Mouse (Mus musculus) heart, postnatal 0 days (tissue): ENCODE data around the gene Csnk1e. TPM values are rescaled to one million over a fixed set of nuclear protein-coding genes. Genes with fewer than 3 reads are reported as not detected.

Experiments used
- ATAC-seq: fragments of 200-750 bp; cut with Nextera tagmentation; 2 replicates; pipeline ENCODE4 v1.8.0; 2017; ENCODE audit warnings: low read depth, moderate number of reproducible peaks, moderate library complexity; ENCODE audit not compliant: insufficient read depth
- DNase-seq: peaks from one replicate; pipeline ENCODE4 v3.0.0-alpha.2; 2016; ENCODE audit warnings: low spot score
- H3K27ac ChIP-seq: fragments of 300-500 bp; sonication (generic); 2 replicates; pipeline ENCODE4 v1.5.1; 2014; ENCODE audit warnings: low read depth, mild to moderate bottlenecking
- H3K27me3 ChIP-seq: fragments of 300-500 bp; sonication (generic); 2 replicates; pipeline ENCODE4 v1.6.1; 2014; ENCODE audit warnings: low read length, mixed read lengths; ENCODE audit not compliant: control insufficient read depth, insufficient read depth
- H3K36me3 ChIP-seq: fragments of 300-500 bp; sonication (generic); replicated peaks from 2 replicates; pipeline ENCODE4 v1.6.1; 2014; ENCODE audit warnings: low read length, mixed read lengths; ENCODE audit not compliant: control insufficient read depth, insufficient read depth
- H3K4me1 ChIP-seq: fragments of 300-500 bp; sonication (generic); 2 replicates; pipeline ENCODE4 v1.6.1; 2014; ENCODE audit warnings: antibody characterized with exemption; ENCODE audit not compliant: control insufficient read depth, insufficient read depth
- H3K4me2 ChIP-seq: fragments of 300-500 bp; sonication (generic); 2 replicates; pipeline ENCODE4 v1.6.1; 2014; ENCODE audit warnings: low read depth, mild to moderate bottlenecking, low read length, moderate library complexity
- H3K4me3 ChIP-seq: fragments of 300-500 bp; sonication (generic); 2 replicates; pipeline ENCODE4 v1.5.1; 2014; ENCODE audit warnings: low read depth, low read length
- H3K9ac ChIP-seq: fragments of 300-500 bp; sonication (generic); replicated peaks from 2 replicates; pipeline ENCODE4 v1.6.1; 2014; ENCODE audit warnings: low read depth, low read length, mixed read lengths
- H3K9me3 ChIP-seq: fragments of 300-500 bp; sonication (generic); replicated peaks from 2 replicates; pipeline ENCODE4 v1.6.1; 2016; ENCODE audit warnings: low read length; ENCODE audit not compliant: control insufficient read depth
- CTCF ChIP-seq: IDR thresholded peaks from 2 replicates; pipeline ENCODE4 v1.5.1; 2016; ENCODE audit warnings: antibody characterized with exemption, control low read depth, low read depth
- EP300 ChIP-seq: IDR thresholded peaks from 2 replicates; pipeline ENCODE4 v1.6.1; 2016; ENCODE audit warnings: antibody characterized with exemption, low read depth
- WGBS: fragments of 180-500 bp; shearing (Covaris S2); extraction: QIAGEN DNeasy Blood & Tissue Kit; methylation state at CpG from one replicate; pipeline ENCODE4 v1.1.7; 2014; 5-methylcytosine and 5-hydroxymethylcytosine counted together
- polyA plus RNA-seq: library from polyadenylated mRNA; unstranded; fragments of >200 nt; fragmentation: Nextera tagmentation; extraction: Ambion mirVana; gene quantifications from 2 replicates; pipeline ENCODE4 v1.2.1, GENCODE M21; 2015
- total RNA-seq: library from RNA; depleted of rRNA; stranded (reverse); fragments of >200 nt; gene quantifications from 2 replicates; pipeline ENCODE4 v1.2.3, GENCODE M21; 2014; ENCODE audit warnings: low replicate concordance

Csnk1e gene
- total and polyA plus RNA-seq, 2 experiments from 2014 or later, result 61.5 to 167 TPM

- Histone ChIP-seq H3K4me2 (no peak overlapping the region; the same call in 1 of the 2 replicates), H3K27ac (peak overlapping the region; percentile 65), H3K27me3 (no peaks in the 10 kb centered on the region), H3K4me3 (no peak overlapping the region), H3K36me3 (peaks cover 26% of the 10 kb centered on the region), H3K4me1 (peaks cover 82% of the 10 kb centered on the region), H3K9me3 (no peaks in the 10 kb centered on the region), H3K9ac (no peak overlapping the region; the same call in 1 of the 2 replicates)
- DNase-seq, result no peak
- ATAC-seq, result no peak
- TF ChIP-seq CTCF (no peak), EP300 (0 out of 2 replicates have a peak, but pooled peaks have one; percentile 36)
- 32% methylated on average over 7 of the region's 7 CpGs for WGBS
These were observed 18.9 kb downstream of the Csnk1e start for GRCm38 (mm10) chr15:79436481-79436921.

GRCm38 (mm10) chr15:79435191-79435671 lies 20.1 kb downstream of the Csnk1e start:
- peak overlapping the region; percentile 65 for H3K27ac ChIP-seq
- WGBS, result 27% methylated on average over 7 of the region's 7 CpGs
- H3K9ac ChIP-seq, result no peak overlapping the region
- TF ChIP-seq EP300, result no peak
- no peak for TF ChIP-seq CTCF
- peaks cover 72% of the 10 kb centered on the region for H3K4me1 ChIP-seq
- H3K4me2 ChIP-seq, result 0 out of 2 replicates have a peak overlapping the region, but pooled peaks have one; percentile 8
- no peaks in the 10 kb centered on the region for H3K27me3 ChIP-seq
- no peak for ATAC-seq
- H3K9me3 ChIP-seq, result no peaks in the 10 kb centered on the region
- DNase-seq, result no peak
- no peak overlapping the region for H3K4me3 ChIP-seq
- peaks cover 38% of the 10 kb centered on the region for H3K36me3 ChIP-seq

- peaks cover 48% of the 10 kb centered on the region for H3K4me1 ChIP-seq
- H3K9ac ChIP-seq, result peak overlapping the region; percentile 54
- H3K9me3 ChIP-seq, result no peaks in the 10 kb centered on the region
- peak overlapping the region; percentile 36 for H3K4me2 ChIP-seq
- H3K27ac ChIP-seq, result peak overlapping the region; percentile 88
- TF ChIP-seq CTCF (no peak), EP300 (no peak)
- ATAC-seq (peak; percentile 57), DNase-seq (peak; percentile 77)
- H3K27me3 ChIP-seq, result no peaks in the 10 kb centered on the region
- peak overlapping the region; percentile 21 for H3K4me3 ChIP-seq
- peaks cover 54% of the 10 kb centered on the region for H3K36me3 ChIP-seq
- 2% methylated on average over 21 of the region's 21 CpGs for WGBS
These were observed 22.5 kb downstream of the Csnk1e start for GRCm38 (mm10) chr15:79432892-79433291.

- no peak overlapping the region; the same call in none of the 2 replicates for H3K9ac ChIP-seq
- peak overlapping the region; percentile 88 for H3K27ac ChIP-seq
- peaks cover 43% of the 10 kb centered on the region for H3K4me1 ChIP-seq
- no peak for TF ChIP-seq EP300
- TF ChIP-seq CTCF, result no peak
- H3K4me3 ChIP-seq, result no peak overlapping the region
- H3K36me3 ChIP-seq, result peaks cover 54% of the 10 kb centered on the region
- WGBS, result 61% methylated on average over 11 of the region's 11 CpGs
- no peaks in the 10 kb centered on the region for H3K27me3 ChIP-seq
- no peaks in the 10 kb centered on the region for H3K9me3 ChIP-seq
- no peak for ATAC-seq
- H3K4me2 ChIP-seq, result peak overlapping the region; percentile 36
- no peak for DNase-seq
These were observed 23.0 kb downstream of the Csnk1e start for GRCm38 (mm10) chr15:79432328-79432727.

GRCm38 (mm10) chr15:79431925-79432324 lies 23.4 kb downstream of the Csnk1e start:
- H3K36me3 ChIP-seq, result peaks cover 54% of the 10 kb centered on the region
- peak; percentile 64 for DNase-seq
- H3K9me3 ChIP-seq, result no peaks in the 10 kb centered on the region
- peaks cover 39% of the 10 kb centered on the region for H3K4me1 ChIP-seq
- no peak overlapping the region for H3K4me3 ChIP-seq
- H3K27me3 ChIP-seq, result no peaks in the 10 kb centered on the region
- peak overlapping the region; percentile 88 for H3K27ac ChIP-seq
- ATAC-seq, result peak; percentile 24; the same call in 1 of the 2 replicates
- H3K4me2 ChIP-seq, result peak overlapping the region; percentile 36
- H3K9ac ChIP-seq, result no peak overlapping the region; the same call in 1 of the 2 replicates
- TF ChIP-seq CTCF, result no peak
- TF ChIP-seq EP300, result 0 out of 2 replicates have a peak, but pooled peaks have one; percentile 53
- WGBS, result 55% methylated on average over 7 of the region's 7 CpGs
